Mouse (Mus musculus) megakaryocyte, embryonic 14.5 days (primary cell): ENCODE data around the gene Ngdn.

ENCODE experiments used
- FLI1 ChIP-seq: IDR thresholded peaks from 2 replicates; pipeline ENCODE4 v1.6.1; 2012; ENCODE audit warnings: low read length, inconsistent platforms, mixed read lengths
- GATA1 ChIP-seq: IDR thresholded peaks from 3 replicates; pipeline ENCODE4 v1.6.1; 2012; ENCODE audit warnings: mixed read lengths, low read length, inconsistent platforms, borderline replicate concordance

DNA sequence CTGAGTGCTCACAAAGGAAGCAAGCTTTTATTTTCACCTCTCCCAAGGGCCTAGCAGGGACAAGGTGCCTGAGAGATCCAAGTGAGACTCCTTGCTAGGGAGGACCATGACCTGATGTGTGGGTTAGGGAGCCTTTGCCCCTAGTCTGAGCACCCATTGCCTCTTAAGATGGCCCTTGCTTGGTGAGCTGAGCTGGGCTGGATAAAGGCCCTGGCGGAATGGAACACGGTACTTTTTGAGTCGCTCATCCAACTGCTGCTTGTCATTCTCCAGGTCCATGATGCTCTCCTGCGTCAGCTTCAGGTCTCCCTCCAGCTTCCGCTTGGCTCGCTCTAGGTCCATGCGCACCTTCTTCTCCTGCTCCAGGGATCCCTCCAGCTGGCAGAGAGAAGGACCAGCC, 33.3 kb upstream of the Ngdn start:
- TF ChIP-seq GATA1 (no peak), FLI1 (no peak)
